Mouse (Mus musculus) lung, embryonic 16.5 days (tissue): ENCODE results near the gene Ecm2. TPM values are rescaled to one million over a fixed set of nuclear protein-coding genes. Genes with fewer than 3 reads are reported as not detected.

Source experiments
- ATAC-seq: fragments of 200-750 bp; cut with Nextera tagmentation; 2 replicates; pipeline ENCODE4 v1.8.0; 2017; ENCODE audit warnings: low read depth, mild to moderate bottlenecking, moderate library complexity
- H3K27ac ChIP-seq: fragments of 300-500 bp; sonication (generic); 2 replicates; pipeline ENCODE4 v1.5.1; 2014; ENCODE audit warnings: mild to moderate bottlenecking, control low read depth, low read length
- H3K27me3 ChIP-seq: fragments of 300-500 bp; sonication (generic); 2 replicates; pipeline ENCODE4 v1.6.1; 2014; ENCODE audit warnings: low read depth, low read length, mixed read lengths; ENCODE audit not compliant: control insufficient read depth, insufficient read depth
- H3K36me3 ChIP-seq: fragments of 300-500 bp; sonication (generic); 2 replicates; pipeline ENCODE4 v1.6.1; 2014; ENCODE audit warnings: low read length; ENCODE audit not compliant: control insufficient read depth, insufficient read depth
- H3K4me1 ChIP-seq: fragments of 300-500 bp; sonication (generic); replicated peaks from 2 replicates; pipeline ENCODE4 v1.6.1; 2014; ENCODE audit warnings: low read length, mixed read lengths; ENCODE audit not compliant: control insufficient read depth, insufficient read depth
- H3K4me2 ChIP-seq: fragments of 300-500 bp; sonication (generic); 2 replicates; pipeline ENCODE4 v1.6.1; 2014; ENCODE audit warnings: low read depth, low read length, control low read depth
- H3K4me3 ChIP-seq: fragments of 300-500 bp; sonication (generic); 2 replicates; pipeline ENCODE4 v1.5.1; 2014; ENCODE audit warnings: mild to moderate bottlenecking, low read length, control low read depth
- H3K9ac ChIP-seq: fragments of 300-500 bp; sonication (generic); 2 replicates; pipeline ENCODE4 v1.6.1; 2014; ENCODE audit warnings: low read length, control low read depth
- H3K9me3 ChIP-seq: fragments of 300-500 bp; sonication (generic); 2 replicates; pipeline ENCODE4 v1.6.1; 2016; ENCODE audit warnings: low read length; ENCODE audit not compliant: control insufficient read depth
- WGBS: fragments of 180-500 bp; shearing (Covaris S2); extraction: QIAGEN DNeasy Blood & Tissue Kit; methylation state at CpG from one replicate; pipeline ENCODE4 v1.1.7; 2014; 5-methylcytosine and 5-hydroxymethylcytosine counted together
- polyA plus RNA-seq: library from polyadenylated mRNA; unstranded; fragments of >200 nt; fragmentation: Nextera tagmentation; extraction: Ambion mirVana; gene quantifications from 2 replicates; pipeline ENCODE4 v1.2.1, GENCODE M21; 2015

Gene Ecm2
- polyA plus RNA-seq, 1 experiment from 2014 or later, result 1.9 TPM

DNA sequence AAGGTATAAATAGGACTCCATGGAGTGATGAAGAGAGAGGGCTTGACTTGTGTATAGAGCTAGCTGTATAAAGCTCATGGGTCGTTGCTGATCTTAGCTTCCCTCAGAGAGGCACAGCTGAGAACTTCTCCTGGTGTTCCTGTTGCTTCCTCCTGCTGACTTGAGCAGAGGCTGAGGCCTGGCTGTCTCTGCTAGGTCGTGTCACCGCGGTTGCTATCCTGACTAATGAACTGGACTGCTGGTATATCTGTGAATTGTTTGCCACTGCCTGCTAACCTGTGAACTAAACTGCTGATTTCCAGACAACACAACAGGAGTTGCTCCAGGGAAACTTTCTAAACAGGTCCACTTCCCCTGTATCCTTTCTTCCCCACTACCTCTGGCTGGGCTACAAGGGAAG is 34.3 kb upstream of the Ecm2 start:
- no peak overlapping the region for H3K4me2 ChIP-seq
- whole genome bisulfite sequencing, result 76% methylated on average over 4 of the region's 4 CpGs
- no peak for ATAC-seq

DNA sequence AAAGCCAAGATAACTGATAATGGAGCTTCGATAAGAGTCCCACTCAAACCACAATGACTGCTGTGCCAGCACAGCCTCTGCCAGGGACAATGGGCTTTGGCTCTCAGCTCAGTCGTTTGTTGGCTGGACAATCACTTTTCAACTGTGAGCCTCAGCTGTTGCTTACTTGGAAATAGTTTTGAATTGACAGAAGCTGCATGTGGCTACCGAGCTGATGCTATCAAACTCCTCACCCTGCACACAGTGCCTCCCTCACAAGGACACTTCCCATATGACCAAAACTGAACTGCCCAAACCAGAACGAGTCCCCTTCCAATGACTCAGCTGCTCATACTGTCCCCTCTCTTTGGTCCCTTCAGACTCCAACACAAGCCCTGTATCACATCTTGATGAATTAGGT is 33.8 kb upstream of the Ecm2 start:
- peaks cover 17% of the 10 kb centered on the region for H3K4me1 ChIP-seq
- H3K36me3 ChIP-seq, result no peaks in the 10 kb centered on the region
- H3K27me3 ChIP-seq, result no peaks in the 10 kb centered on the region
- peak overlapping the region; percentile 90 for H3K27ac ChIP-seq
- H3K4me2 ChIP-seq, result no peak overlapping the region
- H3K4me3 ChIP-seq, result no peak overlapping the region
- no peak overlapping the region for H3K9ac ChIP-seq
- no peaks in the 10 kb centered on the region for H3K9me3 ChIP-seq
- peak; percentile 6; the same call in 1 of the 2 replicates for ATAC-seq
- WGBS, result 46% methylated on average over 4 of the region's 4 CpGs

More for the DNA sequence above, 34.3 kb upstream of the Ecm2 start:
- H3K9me3 ChIP-seq, result no peaks in the 10 kb centered on the region
- peaks cover 17% of the 10 kb centered on the region for H3K4me1 ChIP-seq
- H3K27me3 ChIP-seq, result no peaks in the 10 kb centered on the region
- H3K9ac ChIP-seq, result no peak overlapping the region
- no peak overlapping the region for H3K4me3 ChIP-seq
- H3K36me3 ChIP-seq, result no peaks in the 10 kb centered on the region
- H3K27ac ChIP-seq, result peak overlapping the region; percentile 90

DNA sequence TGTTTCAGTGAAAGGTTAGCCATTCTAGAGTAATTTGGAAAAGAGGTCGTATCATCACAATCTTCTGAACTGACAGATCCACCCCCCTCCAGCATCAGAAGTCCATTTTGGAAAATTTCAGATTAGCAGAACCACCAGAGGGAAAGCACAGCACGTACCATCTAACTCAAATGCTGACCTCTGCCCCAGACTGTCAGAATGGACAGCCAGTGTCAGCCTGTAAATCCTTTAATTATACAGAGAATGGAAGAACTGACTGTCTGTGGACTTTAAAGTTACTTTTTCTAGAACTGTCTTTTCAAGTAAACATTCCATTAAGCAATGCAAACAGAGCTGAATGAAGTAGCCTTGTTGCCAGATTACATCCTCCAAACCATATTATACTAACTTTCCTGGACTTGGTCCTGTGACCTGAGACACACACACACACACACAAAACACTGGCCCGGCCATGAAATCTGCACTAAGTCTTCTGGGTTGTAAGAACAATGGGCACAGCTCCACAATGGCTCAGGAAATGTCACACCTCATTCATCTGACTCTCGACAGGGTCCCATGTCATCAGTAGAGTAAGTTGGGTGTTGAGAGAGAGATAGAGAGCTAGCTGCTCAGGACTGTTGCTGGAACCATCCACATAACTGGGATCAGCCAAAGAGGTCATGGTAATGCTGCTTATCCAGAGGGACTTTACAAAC is 32.5 kb upstream of the Ecm2 start:
- WGBS, result 36% methylated on average over 4 of the region's 4 CpGs
- ATAC-seq, result peak; percentile 94
- Histone ChIP-seq H3K36me3 (no peaks in the 10 kb centered on the region), H3K9me3 (no peaks in the 10 kb centered on the region), H3K27me3 (no peaks in the 10 kb centered on the region), H3K27ac (peak overlapping the region; percentile 90), H3K4me1 (peaks cover 13% of the 10 kb centered on the region), H3K4me2 (no peak overlapping the region), H3K9ac (no peak overlapping the region), H3K4me3 (no peak overlapping the region)

DNA sequence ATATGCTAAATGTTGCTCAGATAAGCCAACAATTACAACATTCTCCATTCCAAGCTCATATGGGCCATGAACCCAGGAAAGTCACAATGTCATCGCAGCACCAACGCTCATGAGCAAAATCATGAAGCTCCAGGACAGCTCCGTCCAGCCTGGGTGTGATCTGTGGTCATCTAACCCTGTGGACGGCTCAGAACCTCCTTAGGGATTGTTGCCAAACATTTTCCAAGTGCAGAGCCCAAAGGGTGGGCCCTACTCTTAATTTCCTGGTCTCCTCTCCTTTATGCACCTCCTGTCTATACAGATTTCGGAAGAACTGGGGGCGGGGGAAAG is 32.0 kb upstream of the Ecm2 start:
- Histone ChIP-seq H3K4me2 (no peak overlapping the region), H3K27ac (peak overlapping the region; percentile 90), H3K4me3 (no peak overlapping the region), H3K4me1 (peaks cover 13% of the 10 kb centered on the region), H3K27me3 (no peaks in the 10 kb centered on the region), H3K36me3 (no peaks in the 10 kb centered on the region), H3K9ac (no peak overlapping the region), H3K9me3 (no peaks in the 10 kb centered on the region)
- no peak for ATAC-seq
- WGBS, result 66% methylated on average over 6 of the region's 6 CpGs

DNA sequence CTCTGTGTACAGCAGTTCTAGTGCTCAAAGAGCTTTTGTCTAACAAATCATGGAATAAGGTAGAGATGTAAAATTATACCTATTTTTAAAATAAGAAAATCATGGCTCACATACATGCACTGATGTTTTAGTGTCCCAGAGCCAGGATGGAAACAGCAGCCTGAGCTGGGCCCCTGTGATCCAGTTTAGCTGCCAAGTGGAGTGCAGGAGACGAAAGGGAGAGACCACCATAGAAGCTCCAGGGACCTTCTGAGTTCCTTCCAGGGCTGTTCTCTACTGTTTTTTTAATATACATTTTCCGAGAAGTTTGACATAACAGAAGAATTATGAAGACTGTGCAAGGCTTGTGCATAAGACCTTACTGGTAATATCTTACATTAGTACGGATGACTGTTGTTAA is 26.7 kb upstream of the Ecm2 start:
- 61% methylated on average over 3 of the region's 3 CpGs for WGBS
- ATAC-seq, result no peak

DNA sequence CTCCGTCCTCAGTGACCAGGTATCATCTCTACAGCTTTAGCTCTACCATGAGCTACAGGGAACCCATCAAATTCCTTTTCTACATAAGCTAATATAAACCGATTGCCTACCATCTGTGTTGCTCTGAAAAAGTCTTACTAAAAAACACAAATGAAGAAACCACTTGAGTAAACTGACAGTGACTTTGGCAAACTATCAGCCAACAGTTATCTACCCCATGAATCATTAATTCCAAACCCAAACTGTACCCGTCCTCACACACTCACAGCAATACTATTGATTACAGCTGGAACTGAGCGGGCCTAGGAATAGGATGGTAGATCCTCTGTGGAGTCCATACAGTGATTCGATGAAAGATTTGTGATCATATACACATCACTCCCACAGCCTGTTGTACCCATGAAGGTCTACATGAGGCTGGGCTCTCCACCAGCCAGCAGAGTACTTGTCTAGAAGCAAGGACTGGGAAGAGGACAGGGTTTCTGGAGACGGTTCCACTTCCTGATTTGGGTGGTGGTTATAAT is 25.7 kb upstream of the Ecm2 start:
- Histone ChIP-seq H3K4me3 (no peak overlapping the region), H3K9ac (no peak overlapping the region), H3K9me3 (no peaks in the 10 kb centered on the region), H3K4me1 (peaks cover 16% of the 10 kb centered on the region), H3K4me2 (no peak overlapping the region), H3K27ac (peak overlapping the region; percentile 92), H3K36me3 (no peaks in the 10 kb centered on the region), H3K27me3 (no peaks in the 10 kb centered on the region)
- no peak for ATAC-seq
- WGBS, result 77% methylated on average over 6 of the region's 6 CpGs

More for the DNA sequence above, 26.7 kb upstream of the Ecm2 start:
- H3K36me3 ChIP-seq, result no peaks in the 10 kb centered on the region
- no peaks in the 10 kb centered on the region for H3K9me3 ChIP-seq
- no peaks in the 10 kb centered on the region for H3K27me3 ChIP-seq
- no peak overlapping the region for H3K9ac ChIP-seq
- peaks cover 16% of the 10 kb centered on the region for H3K4me1 ChIP-seq
- no peak overlapping the region for H3K4me3 ChIP-seq
- H3K27ac ChIP-seq, result peak overlapping the region; percentile 72
- H3K4me2 ChIP-seq, result no peak overlapping the region

DNA sequence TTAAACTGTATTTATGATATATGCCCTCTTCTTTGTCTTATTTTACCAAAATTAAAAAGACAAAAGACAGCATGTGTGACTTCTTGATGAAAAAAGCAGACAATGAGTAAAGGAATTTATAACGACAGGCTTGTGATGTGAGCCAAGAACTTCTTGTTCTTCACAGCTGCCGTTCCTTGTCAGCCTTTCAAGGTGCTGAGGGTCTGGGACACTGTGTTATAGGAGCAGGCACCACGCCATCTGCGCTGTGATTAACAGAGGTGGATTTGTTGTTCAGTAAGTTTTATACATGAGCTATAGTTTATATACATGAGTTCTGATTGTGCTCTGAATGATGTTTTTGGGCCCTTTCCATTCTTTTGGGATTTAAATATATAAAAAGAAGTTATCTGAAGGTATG is 25.2 kb upstream of the Ecm2 start:
- Histone ChIP-seq H3K27ac (peak overlapping the region; percentile 92), H3K4me2 (no peak overlapping the region), H3K4me1 (peaks cover 16% of the 10 kb centered on the region), H3K9me3 (no peaks in the 10 kb centered on the region), H3K27me3 (no peaks in the 10 kb centered on the region), H3K4me3 (no peak overlapping the region), H3K9ac (no peak overlapping the region), H3K36me3 (no peaks in the 10 kb centered on the region)
- WGBS, result 55% methylated on average over 4 of the region's 4 CpGs
- ATAC-seq, result no peak

DNA sequence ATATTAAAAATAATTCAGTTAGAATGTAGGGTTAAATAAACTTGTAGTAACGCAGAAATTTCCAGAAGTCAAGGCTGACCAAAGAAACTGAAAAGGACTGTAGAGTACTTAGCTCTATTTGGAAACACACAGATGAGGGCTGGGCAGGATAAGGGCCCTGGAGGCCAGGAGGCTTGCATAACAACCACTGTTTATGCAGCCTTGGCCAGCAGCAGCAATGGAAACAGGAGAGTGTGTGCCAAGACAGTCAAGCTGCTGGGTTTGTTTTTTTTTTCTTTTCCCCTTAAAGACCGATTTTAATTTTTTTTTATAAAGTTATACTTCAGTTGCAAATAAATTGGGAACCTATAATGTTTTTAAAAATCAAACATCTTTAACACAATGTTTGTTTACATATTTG is 24.6 kb upstream of the Ecm2 start:
- peaks cover 16% of the 10 kb centered on the region for H3K4me1 ChIP-seq
- peak; percentile 99 for ATAC-seq
- H3K27ac ChIP-seq, result peak overlapping the region; percentile 96; the same call in 1 of the 2 replicates
- no peaks in the 10 kb centered on the region for H3K27me3 ChIP-seq
- 33% methylated on average over 2 of the region's 2 CpGs for WGBS
- no peaks in the 10 kb centered on the region for H3K36me3 ChIP-seq
- H3K9ac ChIP-seq, result no peak overlapping the region
- H3K4me3 ChIP-seq, result no peak overlapping the region
- no peaks in the 10 kb centered on the region for H3K9me3 ChIP-seq
- H3K4me2 ChIP-seq, result no peak overlapping the region

DNA sequence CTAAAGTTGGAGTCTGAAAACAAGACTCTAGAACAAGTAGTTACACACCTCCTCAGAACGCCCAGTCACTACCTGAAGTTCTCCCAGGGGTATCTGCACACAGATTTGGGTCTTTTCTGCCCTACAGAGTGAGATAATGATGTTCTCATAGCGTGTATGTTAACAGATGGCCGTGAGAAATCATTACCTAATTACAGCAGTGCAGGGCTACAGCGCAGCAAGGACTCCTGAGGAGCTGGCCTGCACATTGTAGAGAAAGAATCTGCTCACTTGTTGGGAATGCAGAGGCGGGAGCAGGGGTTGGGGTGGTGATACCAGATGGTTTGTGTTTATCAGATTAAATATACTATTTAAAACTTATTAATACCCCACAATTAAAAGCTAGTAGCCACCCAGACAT is 24.1 kb upstream of the Ecm2 start:
- no peaks in the 10 kb centered on the region for H3K36me3 ChIP-seq
- 52% methylated on average over 5 of the region's 5 CpGs for WGBS
- peak; percentile 65 for ATAC-seq

More for the DNA sequence above, 24.1 kb upstream of the Ecm2 start:
- Histone ChIP-seq H3K27me3 (no peaks in the 10 kb centered on the region), H3K4me2 (no peak overlapping the region), H3K9me3 (no peaks in the 10 kb centered on the region), H3K27ac (peak overlapping the region; percentile 96), H3K4me1 (peaks cover 18% of the 10 kb centered on the region), H3K9ac (peak overlapping the region; percentile 39; the same call in 1 of the 2 replicates), H3K4me3 (no peak overlapping the region)
